Mouse (Mus musculus) neural tube, embryonic 15.5 days (tissue): ENCODE results near the gene Maml2. TPM values are rescaled to one million over a fixed set of nuclear protein-coding genes. Genes with fewer than 3 reads are reported as not detected.
A peak's percentile ranks its signal among the peaks of the same experiment; 100 is the strongest.

Experiments
- ATAC-seq: fragments of 200-750 bp; cut with Nextera tagmentation; 2 replicates; pipeline ENCODE4 v1.8.0; 2017; ENCODE audit warnings: mild to moderate bottlenecking, moderate TSS enrichment, moderate library complexity; ENCODE audit not compliant: low FRiP score
- H3K27ac ChIP-seq: fragments of 300-500 bp; sonication (generic); replicated peaks from 2 replicates; pipeline ENCODE4 v1.5.1; 2015; ENCODE audit warnings: mild to moderate bottlenecking, inconsistent platforms
- H3K27me3 ChIP-seq: fragments of 300-500 bp; sonication (generic); replicated peaks from 2 replicates; pipeline ENCODE4 v1.6.1; 2015; ENCODE audit warnings: inconsistent platforms
- H3K36me3 ChIP-seq: fragments of 300-500 bp; sonication (generic); 2 replicates; pipeline ENCODE4 v1.6.1; 2015; ENCODE audit warnings: inconsistent platforms
- H3K4me1 ChIP-seq: fragments of 300-500 bp; sonication (generic); 2 replicates; pipeline ENCODE4 v1.6.1; 2015; ENCODE audit warnings: inconsistent platforms
- H3K4me2 ChIP-seq: fragments of 300-500 bp; sonication (generic); 2 replicates; pipeline ENCODE4 v1.6.1; 2015; ENCODE audit warnings: inconsistent platforms, mild to moderate bottlenecking, moderate library complexity
- H3K4me3 ChIP-seq: fragments of 300-500 bp; sonication (generic); replicated peaks from 2 replicates; pipeline ENCODE4 v1.5.1; 2015; ENCODE audit warnings: mild to moderate bottlenecking, inconsistent platforms
- H3K9ac ChIP-seq: fragments of 300-500 bp; sonication (generic); replicated peaks from 2 replicates; pipeline ENCODE4 v1.6.1; 2015; ENCODE audit warnings: mild to moderate bottlenecking, inconsistent platforms
- H3K9me3 ChIP-seq: fragments of 300-500 bp; sonication (generic); replicated peaks from 2 replicates; pipeline ENCODE4 v1.6.1; 2016; ENCODE audit warnings: inconsistent platforms
- WGBS: fragments of 180-500 bp; shearing (Covaris S2); methylation state at CpG from one replicate; pipeline ENCODE4 v1.1.7; 2015; ENCODE audit warnings: mixed read lengths; 5-methylcytosine and 5-hydroxymethylcytosine counted together
- polyA plus RNA-seq: library from polyadenylated mRNA; unstranded; fragments of >200 nt; fragmentation: Nextera tagmentation; extraction: Ambion mirVana; gene quantifications from 2 replicates; pipeline ENCODE4 v1.2.1, GENCODE M21; 2015

Gene Maml2
- polyA plus RNA-seq, 1 experiment from 2014 or later = 12.0 TPM

GRCm38 (mm10) chr9:13479275-13479674 lies 181.5 kb downstream of the Maml2 start:
- 8% methylated on average over 4 of the region's 4 CpGs for WGBS
- Histone ChIP-seq H3K4me2 (no peak overlapping the region), H3K27me3 (no peaks in the 10 kb centered on the region), H3K36me3 (no peaks in the 10 kb centered on the region), H3K27ac (no peak overlapping the region), H3K4me1 (peaks cover 16% of the 10 kb centered on the region), H3K4me3 (no peak overlapping the region), H3K9me3 (no peaks in the 10 kb centered on the region), H3K9ac (no peak overlapping the region)
- no peak for ATAC-seq

DNA sequence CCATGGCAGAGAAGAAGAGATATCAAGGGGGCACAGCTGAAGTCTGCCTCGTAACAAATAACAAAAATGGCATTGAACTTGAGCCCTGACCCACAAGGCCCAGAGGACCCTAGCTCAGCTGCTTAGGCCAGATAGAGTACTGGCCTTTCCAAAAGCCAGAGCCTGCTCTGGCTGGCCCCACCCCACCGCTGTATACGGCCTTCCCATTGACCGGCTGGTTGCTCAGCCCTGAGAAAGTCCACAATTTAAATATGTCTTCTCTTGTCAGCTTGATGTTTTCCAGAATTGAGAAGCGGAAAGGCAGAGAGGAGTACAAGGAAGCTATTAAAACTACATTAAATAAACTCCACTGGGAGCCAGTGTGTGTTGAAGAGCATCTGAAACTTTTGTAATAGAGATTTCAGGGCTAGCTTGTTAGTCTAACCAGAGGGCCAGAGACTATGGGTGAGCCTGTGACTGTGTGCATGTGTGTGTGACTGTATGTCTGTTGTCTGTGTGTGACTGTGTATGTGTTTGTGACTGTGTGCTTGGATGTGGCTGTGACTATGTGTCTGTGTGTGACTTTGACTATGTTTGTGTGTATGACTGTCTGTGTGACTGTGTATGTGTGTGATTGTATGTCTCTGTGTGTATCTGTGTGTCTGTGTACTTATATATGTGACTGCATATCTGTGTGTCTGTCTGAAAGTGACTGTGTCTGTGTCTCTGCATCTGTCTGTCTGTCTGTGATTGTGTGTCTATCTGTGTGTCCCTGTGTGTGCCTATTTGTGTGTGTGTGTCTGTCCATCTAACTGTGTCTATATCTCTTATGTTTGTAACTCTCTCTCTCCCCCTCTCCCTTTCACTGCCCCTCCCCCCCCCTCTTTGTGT lies 185.7 kb downstream of the Maml2 start:
- ATAC-seq = no peak
- no peak overlapping the region for H3K4me2 ChIP-seq
- no peak overlapping the region for H3K4me3 ChIP-seq
- no peak overlapping the region for H3K9ac ChIP-seq
- H3K27me3 ChIP-seq = no peaks in the 10 kb centered on the region
- H3K4me1 ChIP-seq = peaks cover 22% of the 10 kb centered on the region
- H3K36me3 ChIP-seq = no peaks in the 10 kb centered on the region
- 63% methylated on average over 5 of the region's 5 CpGs for WGBS
- no peaks in the 10 kb centered on the region for H3K9me3 ChIP-seq
- no peak overlapping the region for H3K27ac ChIP-seq

GRCm38 (mm10) chr9:13484267-13485240 lies 186.8 kb downstream of the Maml2 start:
- WGBS = 57% methylated on average over 12 of the region's 12 CpGs
- no peak overlapping the region for H3K9ac ChIP-seq
- H3K4me2 ChIP-seq = no peak overlapping the region
- H3K36me3 ChIP-seq = no peaks in the 10 kb centered on the region
- ATAC-seq = no peak
- H3K27ac ChIP-seq = 0 out of 2 replicates have a peak overlapping the region, but pooled peaks have one; percentile 15
- H3K27me3 ChIP-seq = no peaks in the 10 kb centered on the region
- no peak overlapping the region for H3K4me3 ChIP-seq
- H3K4me1 ChIP-seq = peaks cover 22% of the 10 kb centered on the region
- no peaks in the 10 kb centered on the region for H3K9me3 ChIP-seq

GRCm38 (mm10) chr9:13485914-13486313 lies 188.2 kb downstream of the Maml2 start:
- no peaks in the 10 kb centered on the region for H3K27me3 ChIP-seq
- no peaks in the 10 kb centered on the region for H3K36me3 ChIP-seq
- H3K9ac ChIP-seq = no peak overlapping the region
- H3K27ac ChIP-seq = no peak overlapping the region
- WGBS = 68% methylated on average over 1 of the region's 1 CpGs
- no peak overlapping the region for H3K4me2 ChIP-seq
- no peak overlapping the region for H3K4me3 ChIP-seq
- no peak for ATAC-seq
- peaks cover 19% of the 10 kb centered on the region for H3K4me1 ChIP-seq
- H3K9me3 ChIP-seq = no peaks in the 10 kb centered on the region

DNA sequence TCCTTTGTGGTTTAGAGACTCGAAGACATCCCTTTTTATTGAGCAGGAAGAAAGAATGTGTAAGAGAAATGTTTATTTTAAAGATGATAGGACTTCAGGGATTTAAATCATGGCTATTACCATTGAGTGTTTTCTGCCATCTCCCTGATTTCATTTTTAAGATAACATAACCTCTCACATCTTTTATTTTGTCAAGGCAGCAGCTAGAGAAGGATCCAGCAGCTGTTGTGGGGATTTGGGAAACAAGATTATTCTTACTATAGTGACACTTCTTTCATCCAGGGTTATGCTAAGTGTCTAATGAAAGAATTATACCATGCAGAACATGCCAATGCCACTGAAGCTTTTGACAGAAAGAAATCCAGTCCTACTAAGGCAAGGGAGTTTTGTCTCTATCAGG lies 193.3 kb downstream of the Maml2 start:
- no peaks in the 10 kb centered on the region for H3K4me1 ChIP-seq
- no peak for ATAC-seq
- no peak overlapping the region for H3K4me3 ChIP-seq
- H3K36me3 ChIP-seq = no peaks in the 10 kb centered on the region
- WGBS = 32% methylated on average over 1 of the region's 1 CpGs
- H3K27ac ChIP-seq = no peak overlapping the region
- no peaks in the 10 kb centered on the region for H3K27me3 ChIP-seq
- H3K4me2 ChIP-seq = no peak overlapping the region
- no peaks in the 10 kb centered on the region for H3K9me3 ChIP-seq
- H3K9ac ChIP-seq = no peak overlapping the region

GRCm38 (mm10) chr9:13491854-13492620 lies 194.3 kb downstream of the Maml2 start:
- Histone ChIP-seq H3K9ac (no peak overlapping the region), H3K4me1 (no peaks in the 10 kb centered on the region), H3K27me3 (no peaks in the 10 kb centered on the region), H3K27ac (no peak overlapping the region), H3K36me3 (no peaks in the 10 kb centered on the region), H3K4me3 (no peak overlapping the region), H3K4me2 (no peak overlapping the region), H3K9me3 (no peaks in the 10 kb centered on the region)
- no peak for ATAC-seq
- 87% methylated on average over 9 of the region's 9 CpGs for whole genome bisulfite sequencing

DNA sequence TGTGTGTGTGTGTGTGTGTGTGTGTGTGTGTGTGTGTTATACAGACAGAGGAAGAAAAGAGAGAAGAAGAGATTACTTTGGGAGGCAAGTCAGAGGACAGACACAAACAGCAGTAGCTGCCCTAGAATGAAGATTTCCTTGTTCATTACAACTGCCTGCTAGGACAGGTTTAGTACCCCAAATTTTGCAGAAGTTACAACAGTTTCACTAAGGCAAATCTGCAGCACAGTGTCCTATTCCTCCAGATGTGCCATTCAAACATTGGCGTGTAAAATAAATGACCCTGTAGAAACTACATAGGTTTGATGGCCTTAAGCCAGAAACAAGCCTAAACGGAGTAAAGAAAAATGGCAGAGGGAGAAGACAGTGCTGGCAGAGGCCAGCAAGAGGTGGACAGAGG lies 195.1 kb downstream of the Maml2 start:
- Histone ChIP-seq H3K4me1 (peaks cover 3% of the 10 kb centered on the region; the same call in 1 of the 2 replicates), H3K4me3 (no peak overlapping the region), H3K36me3 (no peaks in the 10 kb centered on the region), H3K9ac (no peak overlapping the region), H3K27ac (no peak overlapping the region), H3K27me3 (no peaks in the 10 kb centered on the region), H3K9me3 (no peaks in the 10 kb centered on the region), H3K4me2 (no peak overlapping the region)
- WGBS = 79% methylated on average over 2 of the region's 2 CpGs
- no peak for ATAC-seq

GRCm38 (mm10) chr9:13493746-13494145 lies 196.0 kb downstream of the Maml2 start:
- H3K36me3 ChIP-seq = no peaks in the 10 kb centered on the region
- no peak overlapping the region for H3K9ac ChIP-seq
- H3K27me3 ChIP-seq = no peaks in the 10 kb centered on the region
- H3K4me1 ChIP-seq = peaks cover 8% of the 10 kb centered on the region; the same call in 1 of the 2 replicates
- 92% methylated on average over 2 of the region's 2 CpGs for WGBS
- H3K4me3 ChIP-seq = no peak overlapping the region
- no peak overlapping the region for H3K27ac ChIP-seq
- no peak for ATAC-seq
- no peaks in the 10 kb centered on the region for H3K9me3 ChIP-seq
- H3K4me2 ChIP-seq = no peak overlapping the region

- ATAC-seq = no peak
- H3K36me3 ChIP-seq = no peaks in the 10 kb centered on the region
- H3K9me3 ChIP-seq = no peaks in the 10 kb centered on the region
- no peak overlapping the region for H3K27ac ChIP-seq
- no peaks in the 10 kb centered on the region for H3K27me3 ChIP-seq
- H3K9ac ChIP-seq = no peak overlapping the region
- H3K4me3 ChIP-seq = no peak overlapping the region
- peaks cover 11% of the 10 kb centered on the region; the same call in 1 of the 2 replicates for H3K4me1 ChIP-seq
- H3K4me2 ChIP-seq = no peak overlapping the region
These were observed 197.8 kb downstream of the Maml2 start for GRCm38 (mm10) chr9:13495530-13495929.

DNA sequence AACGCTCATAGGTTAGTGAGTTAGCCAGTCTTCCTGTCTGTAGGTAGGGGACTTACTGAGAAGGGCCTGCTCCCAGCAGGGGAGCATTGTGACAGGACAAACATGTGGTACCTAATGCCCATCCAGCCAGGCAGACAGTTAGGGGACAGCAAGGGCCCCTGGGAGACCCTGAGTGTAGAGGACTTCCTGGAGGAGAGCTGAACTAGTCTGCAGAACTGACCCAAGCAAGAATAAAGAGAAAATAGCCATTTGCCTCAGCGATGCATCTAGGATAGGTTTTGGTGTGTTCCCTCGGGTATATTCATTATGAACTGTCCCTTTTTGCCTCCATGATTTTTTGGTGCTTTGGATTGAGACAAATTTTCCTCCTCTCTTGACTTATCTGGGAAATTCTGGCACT lies 199.3 kb downstream of the Maml2 start:
- ATAC-seq = no peak
- Histone ChIP-seq H3K27ac (no peak overlapping the region), H3K9me3 (no peaks in the 10 kb centered on the region), H3K9ac (no peak overlapping the region), H3K4me1 (peaks cover 11% of the 10 kb centered on the region; the same call in 1 of the 2 replicates), H3K27me3 (no peaks in the 10 kb centered on the region), H3K36me3 (no peaks in the 10 kb centered on the region), H3K4me3 (no peak overlapping the region), H3K4me2 (no peak overlapping the region)
- 76% methylated on average over 3 of the region's 3 CpGs for WGBS

- Histone ChIP-seq H3K36me3 (no peaks in the 10 kb centered on the region), H3K4me1 (peaks cover 11% of the 10 kb centered on the region; the same call in 1 of the 2 replicates), H3K27me3 (no peaks in the 10 kb centered on the region), H3K4me2 (no peak overlapping the region), H3K9me3 (no peaks in the 10 kb centered on the region), H3K27ac (no peak overlapping the region), H3K9ac (no peak overlapping the region), H3K4me3 (no peak overlapping the region)
- peak; percentile 41; the same call in 1 of the 2 replicates for ATAC-seq
- 74% methylated on average over 7 of the region's 7 CpGs for WGBS
These were observed 200.1 kb downstream of the Maml2 start for GRCm38 (mm10) chr9:13497690-13498333.
